Mouse (Mus musculus) cerebellum, adult 11-12 months (tissue): ENCODE data around the gene Csnk2a1.

Source experiments
- DNase-seq: peaks from one replicate; pipeline ENCODE4 v3.0.0; 2022

Csnk2a1 gene

DNA sequence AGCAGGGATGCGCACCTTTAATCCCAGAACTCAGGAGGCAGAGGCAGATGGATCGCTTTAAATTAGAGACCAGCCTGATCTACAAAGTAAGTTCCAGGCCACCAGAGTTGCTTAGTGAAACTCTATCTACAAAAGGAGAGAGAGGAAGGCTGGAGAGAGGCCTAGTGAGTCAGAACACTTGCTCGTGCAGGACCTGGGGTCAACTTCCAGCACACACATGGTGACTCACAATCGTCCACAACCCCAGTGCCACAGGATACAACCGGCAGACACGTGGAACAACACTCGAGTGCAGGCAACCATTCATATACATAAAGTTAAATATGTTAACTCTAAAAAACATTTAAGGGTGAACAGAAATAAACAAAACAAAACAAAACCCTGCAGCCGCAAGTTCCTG lies 100.0 kb downstream of the Csnk2a1 start:
- no peak for DNase-seq

GRCm38 (mm10) chr2:152327980-152328379 lies 101.3 kb downstream of the Csnk2a1 start:
- DNase-seq = no peak

DNA sequence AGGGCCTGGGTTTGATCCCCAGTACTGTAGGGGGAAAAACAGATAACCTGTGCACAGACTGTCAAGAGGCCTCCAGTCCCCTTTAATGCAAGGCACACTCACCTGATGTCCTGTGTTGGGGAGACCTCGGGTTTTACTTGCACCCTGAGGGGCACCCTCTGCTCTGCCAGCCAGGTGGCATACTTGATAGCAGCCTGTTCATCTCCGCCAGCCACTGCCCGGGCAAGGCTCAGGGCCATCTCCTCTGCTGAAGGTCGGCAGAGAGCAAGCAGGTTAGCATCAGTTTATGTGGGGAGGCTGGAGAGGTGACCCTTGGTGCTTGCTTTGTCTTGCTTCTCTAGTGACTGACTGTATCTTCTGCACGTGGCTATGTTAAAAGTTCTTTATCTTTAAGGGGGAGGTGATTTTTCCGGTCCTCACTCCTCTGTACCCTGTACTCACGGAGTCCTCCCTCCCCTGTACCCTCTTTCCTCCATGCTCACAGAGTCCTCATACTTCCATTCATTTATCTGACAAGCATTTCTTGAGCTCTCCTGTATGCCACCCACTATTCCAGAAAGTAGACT lies 104.3 kb downstream of the Csnk2a1 start:
- DNase-seq = no peak
